Mouse (Mus musculus): Measurements from ENCODE around the gene Vmn2r38. TPM values are rescaled to one million over a fixed set of nuclear protein-coding genes. Genes with fewer than 3 reads are reported as not detected.

Gene Vmn2r38
- polyA plus RNA-seq (2014; fragmentation: Illumina TruSeq; extraction: RNeasy Lipid Tissue Mini Kit (QIAGEN cat#74804); ENCODE audit: insufficient read depth, low read depth, low replicate concordance) = not detected

DNA sequence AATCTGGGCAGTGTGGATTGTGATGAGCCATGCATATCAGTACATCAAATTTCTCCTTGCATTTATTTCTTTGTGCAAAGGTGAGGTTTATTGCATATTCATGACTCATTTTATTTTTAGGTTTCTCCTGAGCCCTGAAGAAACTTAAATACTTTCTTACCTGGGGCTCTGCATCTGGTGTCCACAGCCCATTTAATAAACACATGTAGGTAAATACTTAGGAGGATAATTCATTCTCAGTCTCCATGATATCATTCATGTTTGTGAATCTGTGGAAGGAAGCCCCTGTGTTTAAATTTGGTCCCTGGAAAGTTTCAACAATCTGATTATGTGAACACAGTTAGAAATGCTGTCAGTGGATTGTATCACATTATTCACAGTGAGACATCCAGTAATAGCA is at the start of gene Vmn2r38:
Gene Vmn2r38 (minus strand): TSS at position 101 of the 400 bp plus-strand sequence.

DNA sequence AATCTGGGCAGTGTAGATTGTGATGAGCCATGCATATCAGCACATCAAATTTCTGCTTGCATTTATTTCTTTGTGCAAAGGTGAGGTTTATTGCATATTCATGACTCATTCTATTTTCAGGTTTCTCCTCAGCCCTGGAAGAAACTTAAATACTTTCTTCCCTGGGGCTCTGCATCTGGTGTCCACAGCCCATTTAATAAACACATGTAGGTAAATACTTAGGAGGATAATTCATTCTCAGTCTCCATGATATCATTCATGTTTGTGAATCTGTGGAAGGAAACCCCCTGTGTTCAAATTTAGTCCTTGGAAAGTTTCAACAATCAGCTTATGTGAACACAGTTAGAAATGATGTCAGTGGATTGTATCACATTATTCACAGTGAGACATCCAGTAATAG is 67.0 kb downstream of the Vmn2r38 start, which contains the start of gene Vmn2r39:
Gene Vmn2r39 (minus strand): TSS at position 101 of the 400 bp plus-strand sequence.

Other genes with a start within 250 kb of the Vmn2r38 start
- not detected for gene Vmn2r40, start 166.4 kb downstream of the Vmn2r38 start, polyA plus RNA-seq (2014; fragmentation: Illumina TruSeq; extraction: RNeasy Lipid Tissue Mini Kit (QIAGEN cat#74804); ENCODE audit: insufficient read depth, low read depth, low replicate concordance)
- gene Vmn2r39, start 67.1 kb downstream of the Vmn2r38 start, polyA plus RNA-seq (2014; fragmentation: Illumina TruSeq; extraction: RNeasy Lipid Tissue Mini Kit (QIAGEN cat#74804); ENCODE audit: insufficient read depth, low read depth, low replicate concordance) = not detected
- not detected for gene Vmn2r37, start 125.8 kb upstream of the Vmn2r38 start, polyA plus RNA-seq (2014; fragmentation: Illumina TruSeq; extraction: RNeasy Lipid Tissue Mini Kit (QIAGEN cat#74804); ENCODE audit: insufficient read depth, low read depth, low replicate concordance)

Measured in lung, adult 10 weeks (tissue).